Mouse (Mus musculus) T-helper 1 cell (primary cell): Measurements from ENCODE around the gene Dot1l.

Experiments
- in situ Hi-C: fragments of 300-600 bp; cut with MboI, MseI; formaldehyde crosslinking; loops from one replicate; pipeline ENCODE4 v1.15.1; 2025; ENCODE audit warnings: high pct_unique_total_duplicates

Dot1l gene

DNA sequence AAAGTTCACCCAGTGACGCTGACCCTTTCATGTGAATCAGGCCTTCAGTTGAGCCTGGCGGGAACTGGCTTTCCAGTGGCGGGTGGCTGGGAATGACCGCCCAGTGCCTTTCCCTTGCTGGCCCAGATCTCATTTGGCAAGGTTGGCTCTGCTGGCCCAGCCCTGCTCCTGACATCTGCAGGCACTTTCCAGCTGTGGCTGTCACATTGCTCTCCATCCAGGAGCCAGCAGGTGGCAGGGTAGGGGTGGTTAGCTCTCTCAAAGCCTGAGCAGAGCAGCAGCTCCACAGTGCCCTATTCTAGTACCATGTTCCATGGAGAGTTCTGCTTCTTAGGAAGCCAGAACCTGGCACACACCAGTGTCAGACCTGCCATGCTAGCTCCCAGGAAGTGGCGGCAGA lies 2.7 kb downstream of the Dot1l start:
- in situ Hi-C loops, result no loop called here

DNA sequence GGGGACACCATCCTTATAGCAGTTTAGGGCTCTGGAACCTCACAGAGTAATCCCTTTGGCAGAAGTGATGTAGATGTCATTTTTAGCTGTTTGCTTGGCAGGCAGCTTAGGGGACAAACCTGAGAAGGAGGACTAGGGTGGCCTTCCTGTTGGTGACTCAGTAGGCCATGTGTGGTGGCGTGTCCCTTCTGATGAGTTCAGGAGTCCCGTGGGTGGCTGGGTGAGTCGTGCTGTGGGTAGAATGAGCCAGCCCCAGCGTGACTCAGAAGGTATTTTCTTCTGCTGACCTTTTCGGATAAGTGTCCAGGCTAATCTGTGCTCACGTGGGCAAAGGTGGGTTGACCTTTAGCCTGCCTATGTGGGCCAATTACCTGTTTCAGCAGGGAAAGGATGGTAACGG lies 3.6 kb downstream of the Dot1l start:
- in situ Hi-C loops, result no loop called here

DNA sequence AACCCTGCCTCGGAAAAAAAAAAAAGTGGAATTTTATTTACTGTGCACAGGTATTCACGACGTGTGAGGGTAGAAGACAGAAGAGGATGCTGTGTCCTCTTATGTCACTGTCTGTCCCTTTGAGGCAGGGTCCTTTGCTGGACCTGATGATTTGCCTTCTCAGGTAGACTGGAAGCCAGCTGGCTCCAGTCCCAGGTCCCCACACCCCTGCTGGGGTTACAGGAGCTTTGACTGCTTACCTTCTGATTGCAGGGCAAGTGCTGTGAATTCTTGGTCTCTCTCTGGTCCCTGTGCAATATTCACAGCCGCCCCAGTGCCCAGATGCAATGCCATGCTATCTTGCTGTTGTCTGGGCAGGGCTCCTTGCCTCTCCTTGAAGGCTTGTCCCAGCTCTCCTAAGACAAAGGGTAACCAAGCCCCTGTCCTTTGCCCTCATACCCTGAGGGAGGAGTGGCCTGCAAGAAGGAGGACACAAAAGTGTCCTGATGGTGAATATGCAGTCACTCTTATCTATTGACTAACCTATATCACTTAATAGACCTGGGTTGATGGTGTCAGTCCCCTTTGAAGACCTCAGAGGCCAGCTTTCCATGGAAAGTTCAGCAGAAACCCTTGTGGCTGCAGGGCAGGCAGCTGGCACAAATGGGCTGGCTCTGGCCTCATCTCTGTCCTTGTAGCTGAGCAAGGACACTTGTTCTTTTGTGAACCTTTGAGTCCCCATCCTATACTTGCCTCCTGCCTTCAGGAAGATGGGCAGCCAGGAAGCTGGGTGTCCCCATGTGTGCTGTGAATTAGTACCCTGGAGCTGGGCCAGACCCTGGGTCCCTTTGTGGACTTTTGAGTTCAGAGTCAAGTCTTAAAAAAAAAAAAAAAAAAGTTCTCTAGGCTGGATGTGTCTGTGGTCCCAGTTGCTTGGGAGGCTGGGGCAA lies 5.9 kb downstream of the Dot1l start:
- in situ Hi-C loops, result no loop called here

DNA sequence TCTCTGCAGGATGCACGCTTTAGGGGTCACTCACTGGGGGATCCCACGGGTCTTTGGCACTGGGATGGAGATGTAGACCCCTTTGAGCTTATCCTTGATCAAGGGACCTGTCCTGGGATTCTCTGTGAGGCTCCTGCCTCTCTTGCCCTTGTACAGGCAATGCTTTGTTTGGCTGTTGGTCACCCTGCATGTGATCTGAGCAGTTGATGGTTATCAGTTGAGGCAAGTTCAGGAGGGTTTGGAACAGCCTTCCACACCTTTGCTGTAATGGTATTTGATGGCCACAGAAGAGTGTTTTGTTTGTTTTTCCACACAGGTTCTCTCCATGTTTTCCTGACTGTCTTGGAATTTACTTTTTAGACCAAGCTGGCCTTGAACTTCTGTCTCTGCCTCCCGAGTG lies 6.8 kb downstream of the Dot1l start:
- in situ Hi-C loops, result no loop called here

DNA sequence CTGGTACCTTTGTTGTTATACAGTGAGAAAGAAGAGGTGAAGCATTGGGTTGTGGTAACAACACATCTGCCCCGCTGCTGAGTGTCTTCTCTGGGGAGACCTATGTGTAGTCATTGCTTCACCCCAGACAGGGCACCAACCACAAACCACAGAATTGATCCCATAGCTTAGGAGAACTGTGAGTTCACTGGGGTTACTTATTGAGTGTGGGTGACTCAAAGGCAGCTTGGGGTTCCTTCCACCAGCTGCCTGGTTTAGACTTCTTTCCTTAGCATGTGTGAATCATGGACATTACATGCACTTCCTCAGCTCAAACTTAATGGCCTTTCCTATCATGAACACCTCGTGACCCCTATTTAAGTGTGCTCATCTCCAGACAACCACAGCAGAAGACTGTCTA lies 8.5 kb downstream of the Dot1l start:
- in situ Hi-C loops, result no loop called here

DNA sequence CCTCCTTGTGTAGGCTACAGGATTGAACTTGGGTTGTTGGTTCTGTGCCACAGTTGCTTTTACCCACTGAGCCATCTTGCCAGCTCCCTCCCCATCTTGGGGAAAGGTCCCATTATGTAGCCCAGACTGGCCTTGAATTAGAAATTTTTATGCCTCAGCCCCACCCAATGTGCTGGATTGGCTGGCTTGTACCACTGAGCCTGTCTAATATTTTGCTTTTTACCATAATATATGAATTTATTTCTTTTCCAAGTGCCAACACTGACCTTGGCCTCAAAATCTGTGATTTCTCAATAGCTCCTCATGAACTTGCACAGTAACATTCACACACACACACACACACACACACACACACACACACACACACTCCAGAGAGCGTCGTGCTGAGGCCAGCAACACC lies 10.7 kb downstream of the Dot1l start:
- in situ Hi-C loops, result no loop called here

DNA sequence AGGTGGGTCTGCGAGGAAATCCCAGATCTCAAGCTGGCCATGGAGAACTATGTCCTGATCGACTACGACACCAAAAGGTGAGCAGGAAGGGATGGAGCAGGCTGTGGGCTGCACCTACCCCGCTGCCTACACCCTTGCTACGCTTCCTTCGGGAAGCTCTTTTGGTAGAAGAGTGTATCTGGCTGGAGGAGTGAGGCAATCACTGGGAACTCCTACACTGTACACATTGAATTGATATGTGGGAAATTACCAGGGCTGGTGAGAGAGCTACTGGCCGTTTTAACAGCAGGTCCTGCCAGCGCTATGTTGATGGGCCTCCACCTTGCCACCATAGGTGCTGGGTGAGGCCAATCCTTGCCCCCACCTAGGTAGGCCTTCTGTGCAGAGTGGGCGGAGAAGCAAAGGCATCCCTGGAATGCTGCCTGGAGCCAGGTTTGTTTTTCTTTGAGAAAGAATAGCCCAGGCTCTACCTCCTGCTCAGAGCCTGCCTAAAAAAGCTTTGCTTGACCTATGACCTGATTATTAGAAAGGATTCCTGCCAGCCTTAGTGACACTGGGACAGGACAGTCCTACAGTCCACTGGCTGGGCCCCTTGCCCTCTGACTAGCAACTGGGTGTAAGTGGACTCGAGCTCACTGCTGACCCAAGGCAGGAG lies 11.3 kb downstream of the Dot1l start:
- in situ Hi-C loops, result no loop called here

DNA sequence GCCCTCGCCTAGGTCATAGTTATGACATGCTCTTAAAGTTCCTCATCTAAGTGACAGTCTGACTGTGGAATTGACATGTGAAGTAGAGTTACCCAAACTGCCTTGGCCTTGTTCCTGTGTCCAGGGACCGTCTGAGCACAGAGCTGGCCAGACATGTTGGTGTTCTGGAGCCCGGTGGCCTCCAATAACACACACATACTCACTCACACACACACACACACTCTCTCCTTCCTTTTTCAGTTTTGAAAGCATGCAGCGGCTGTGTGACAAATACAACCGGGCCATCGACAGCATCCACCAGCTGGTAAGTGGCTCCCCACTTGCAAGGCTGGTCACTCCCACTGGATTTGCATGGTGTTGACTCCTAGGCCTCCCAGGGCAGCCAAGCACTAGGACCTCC lies 13.4 kb downstream of the Dot1l start:
- in situ Hi-C loops, result no loop called here

DNA sequence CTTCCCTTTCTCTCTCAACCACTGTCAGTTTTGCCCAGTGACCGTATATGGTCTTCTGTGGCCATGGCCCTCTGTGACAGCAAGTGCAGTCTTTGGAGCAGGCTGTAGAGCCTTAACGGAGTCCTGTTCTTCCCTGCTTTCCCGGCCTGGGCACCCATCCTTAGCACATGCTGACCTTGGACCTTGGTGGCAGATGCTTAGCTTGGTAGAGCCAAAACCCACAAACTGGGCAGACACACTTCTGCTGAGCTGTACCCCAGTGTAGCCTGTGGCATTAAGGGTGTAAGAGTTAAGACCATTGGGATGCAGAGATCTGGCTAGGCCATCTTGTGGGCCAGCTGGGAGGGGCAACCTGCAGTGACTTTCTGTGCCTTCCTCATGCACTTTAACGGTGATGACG lies 18.8 kb downstream of the Dot1l start:
- in situ Hi-C loops, result no loop called here

DNA sequence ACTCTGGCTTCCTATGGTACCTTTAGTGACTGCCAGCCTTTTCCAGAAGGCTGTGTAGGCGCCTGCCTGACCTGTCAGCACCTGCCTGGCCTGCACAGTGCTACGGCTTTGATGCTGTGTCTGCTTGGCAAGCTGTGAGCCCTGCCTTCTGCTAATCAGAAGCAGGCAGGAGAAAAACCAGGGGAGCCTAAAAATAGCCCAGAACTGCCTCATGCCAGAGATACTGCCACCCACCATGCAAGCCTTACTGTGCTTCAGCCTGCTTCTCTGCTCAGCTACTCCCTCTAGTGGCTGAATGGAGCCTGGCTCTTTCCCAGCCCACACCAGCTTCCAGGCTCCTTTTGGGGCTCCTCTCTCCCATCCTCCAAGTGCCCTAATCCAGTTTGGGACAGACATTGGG lies 19.5 kb downstream of the Dot1l start:
- in situ Hi-C loops, result no loop called here

DNA sequence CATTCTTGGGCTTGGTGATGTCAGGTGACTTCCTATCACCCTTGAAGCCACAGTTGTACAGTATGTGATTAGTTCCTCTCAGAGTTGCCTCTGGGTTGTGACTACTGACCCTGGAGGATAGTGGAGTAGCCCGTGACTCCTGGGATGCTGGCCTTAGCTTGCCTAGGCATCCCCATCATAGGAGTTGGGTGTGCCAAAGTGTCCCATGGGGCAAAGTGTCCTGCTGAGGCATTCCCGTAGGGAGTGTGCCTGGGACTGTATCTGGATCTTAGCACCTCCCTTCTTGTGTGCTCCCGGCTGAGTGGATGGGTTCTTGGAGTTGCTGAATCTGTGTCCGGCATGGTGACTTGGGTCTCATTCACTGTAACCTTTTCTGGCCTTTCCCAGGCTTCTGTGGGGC lies 20.0 kb downstream of the Dot1l start:
- in situ Hi-C loops, result no loop called here

DNA sequence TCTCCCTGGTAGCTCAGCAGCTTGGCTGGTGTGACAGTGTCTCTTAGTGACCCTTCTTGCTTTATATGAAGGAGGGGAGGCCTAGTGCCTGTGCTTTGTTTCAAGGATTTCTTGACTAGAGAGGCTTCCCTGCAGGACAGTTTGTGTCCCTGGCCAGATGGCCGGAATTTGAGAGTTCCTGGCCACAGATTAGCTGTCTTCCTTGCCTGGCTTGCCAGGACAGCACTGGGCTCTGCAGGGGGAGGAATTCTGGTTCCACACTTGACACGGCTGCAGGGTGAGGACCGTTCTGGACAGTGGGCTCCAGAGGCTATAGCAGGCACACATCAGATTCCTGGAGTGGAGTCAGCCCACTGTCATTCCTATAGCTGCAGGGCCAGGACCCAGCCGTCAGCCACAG lies 20.7 kb downstream of the Dot1l start:
- in situ Hi-C loops, result no loop called here

DNA sequence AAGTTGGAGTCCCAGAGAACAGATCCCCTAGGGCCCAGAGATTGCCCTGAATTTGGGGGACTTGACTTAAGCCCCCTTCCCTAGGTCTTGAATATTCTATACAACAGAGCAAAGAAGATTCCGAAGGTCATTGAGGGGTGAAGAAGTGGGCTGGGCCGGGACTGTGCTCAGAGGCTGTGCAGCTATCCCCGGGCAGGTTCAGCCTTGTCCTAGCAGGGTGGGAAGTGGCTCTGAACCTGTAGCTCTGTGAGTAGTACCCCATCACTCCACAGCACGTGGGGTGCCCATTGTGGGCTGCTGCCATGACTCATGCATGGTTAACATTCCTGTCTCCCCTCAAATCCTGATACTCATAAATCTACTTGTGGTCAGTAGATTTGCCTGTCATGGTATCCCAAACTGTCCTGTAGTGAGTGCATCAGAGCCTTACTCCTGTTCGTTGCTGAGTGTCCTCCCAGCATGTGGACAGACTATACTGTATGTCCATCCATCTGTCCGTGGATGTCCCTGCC lies 21.4 kb downstream of the Dot1l start:
- in situ Hi-C loops, result no loop called here

DNA sequence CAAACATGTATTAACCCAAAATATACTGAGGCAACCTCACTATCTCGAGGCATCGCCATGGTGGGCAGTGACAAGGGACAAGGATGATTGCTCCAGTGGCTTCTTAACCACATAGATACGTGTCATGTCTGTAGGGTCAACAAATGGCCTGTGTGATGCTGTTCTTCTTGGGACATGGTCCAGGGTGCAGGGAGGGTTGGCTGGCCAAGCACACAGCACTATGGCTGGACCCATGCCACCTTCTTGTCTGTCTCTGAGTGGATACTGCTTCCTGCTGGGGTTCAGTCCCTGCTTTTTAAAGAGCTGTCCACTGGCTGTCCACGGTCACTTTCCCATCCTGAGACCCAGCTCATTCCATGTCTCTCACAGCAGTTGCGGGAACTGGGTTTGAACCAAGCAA lies 22.1 kb downstream of the Dot1l start:
- in situ Hi-C loops, result no loop called here

DNA sequence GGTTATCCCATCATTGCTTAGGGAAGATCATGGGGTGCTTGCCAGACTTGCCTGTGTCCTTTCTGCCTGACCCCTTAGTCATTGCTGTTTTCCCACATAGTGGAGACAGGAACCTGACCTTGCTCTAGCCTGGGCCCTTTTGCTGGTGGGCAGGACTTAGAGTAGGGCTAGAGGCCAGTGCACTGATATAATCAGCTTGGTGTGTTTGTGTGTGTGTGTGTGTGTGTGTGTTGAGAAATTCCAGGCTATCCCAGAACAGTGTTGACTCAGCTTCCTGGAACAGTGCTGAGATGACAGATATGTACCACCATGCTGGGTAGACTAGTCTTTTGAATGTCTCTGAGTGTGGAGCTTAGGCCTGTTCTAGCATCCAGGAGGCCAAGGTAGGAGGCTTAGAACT lies 24.6 kb downstream of the Dot1l start:
- in situ Hi-C loops, result no loop called here

DNA sequence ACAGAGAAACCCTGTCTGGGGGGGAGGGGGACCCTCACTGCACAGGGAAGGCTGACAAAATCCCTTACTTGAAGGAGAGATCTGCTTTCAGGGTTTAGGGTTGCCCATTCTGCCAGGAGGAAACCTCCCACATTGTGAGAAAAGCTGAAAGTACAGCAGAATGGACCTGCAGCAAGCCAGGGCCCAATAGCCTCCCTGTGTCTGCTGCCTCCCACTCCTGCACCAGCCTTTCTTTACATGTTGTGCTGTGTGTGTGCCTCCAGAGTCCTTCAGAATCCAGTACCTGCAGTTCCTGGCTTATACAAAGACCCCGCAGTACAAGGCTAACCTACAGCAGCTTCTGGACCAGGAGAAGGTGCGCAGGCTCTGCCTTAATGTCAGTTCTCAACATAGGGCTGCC lies 29.3 kb downstream of the Dot1l start:
- in situ Hi-C loops, result loop anchor here (5.0 kb wide), 1 partner anchor 67 kb away; no protein-coding TSS in a partner anchor

DNA sequence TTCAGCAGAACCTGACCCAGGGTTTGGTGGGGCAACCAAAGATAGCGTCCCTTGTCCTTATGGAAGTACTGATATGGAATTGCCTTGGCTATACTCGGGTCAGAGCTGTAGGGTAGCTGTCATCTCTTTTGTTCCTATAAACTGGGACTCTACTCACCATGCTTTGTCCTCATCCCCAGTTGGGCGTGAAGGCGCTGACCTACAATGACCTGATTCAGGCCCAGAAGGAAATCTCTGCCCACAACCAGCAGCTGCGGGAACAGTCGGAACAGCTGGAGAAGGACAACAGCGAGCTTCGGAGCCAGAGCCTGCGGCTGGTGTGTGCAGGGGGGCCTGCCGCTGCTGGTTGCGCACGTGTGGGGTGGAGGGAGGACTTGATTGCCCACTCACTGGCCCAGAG lies 29.9 kb downstream of the Dot1l start:
- in situ Hi-C loops, result loop anchor here (5.0 kb wide), 1 partner anchor 68 kb away; no protein-coding TSS in a partner anchor

DNA sequence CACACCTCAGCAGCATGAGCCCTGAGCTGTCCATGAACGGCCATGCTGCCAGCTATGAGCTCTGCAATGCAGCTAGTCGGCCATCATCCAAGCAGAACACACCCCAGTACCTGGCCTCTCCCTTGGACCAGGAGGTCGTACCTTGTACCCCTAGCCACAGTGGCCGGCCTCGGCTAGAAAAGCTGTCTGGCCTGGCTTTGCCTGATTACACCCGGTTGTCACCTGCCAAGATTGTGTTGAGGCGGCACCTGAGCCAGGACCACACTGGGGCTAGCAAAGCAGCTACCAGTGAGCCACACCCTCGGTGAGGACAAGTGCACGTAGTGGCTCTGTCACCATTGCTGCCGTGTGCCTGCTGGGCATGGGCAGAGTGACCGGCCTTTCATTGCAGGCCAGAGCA lies 31.0 kb downstream of the Dot1l start:
- in situ Hi-C loops, result no loop called here

DNA sequence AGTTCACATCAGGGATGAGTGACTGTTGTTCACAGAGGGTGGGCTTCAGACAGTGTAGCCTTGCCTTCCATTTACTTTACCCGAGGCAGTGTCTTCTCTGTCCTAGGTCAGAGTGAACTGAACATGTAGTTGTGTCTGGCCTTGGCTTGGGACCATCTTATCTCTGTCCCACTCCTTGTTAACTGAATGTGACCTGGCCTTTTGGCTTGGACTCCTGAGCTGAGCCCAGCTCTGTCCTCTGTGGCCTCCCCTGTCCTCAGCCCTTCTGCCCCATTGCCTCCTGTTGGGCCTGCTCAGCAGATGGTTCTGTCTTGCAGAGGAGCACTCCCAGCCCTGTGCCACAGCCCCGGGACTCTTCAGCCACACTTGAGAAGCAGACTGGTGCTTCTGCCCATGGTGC lies 32.5 kb downstream of the Dot1l start:
- in situ Hi-C loops, result no loop called here

DNA sequence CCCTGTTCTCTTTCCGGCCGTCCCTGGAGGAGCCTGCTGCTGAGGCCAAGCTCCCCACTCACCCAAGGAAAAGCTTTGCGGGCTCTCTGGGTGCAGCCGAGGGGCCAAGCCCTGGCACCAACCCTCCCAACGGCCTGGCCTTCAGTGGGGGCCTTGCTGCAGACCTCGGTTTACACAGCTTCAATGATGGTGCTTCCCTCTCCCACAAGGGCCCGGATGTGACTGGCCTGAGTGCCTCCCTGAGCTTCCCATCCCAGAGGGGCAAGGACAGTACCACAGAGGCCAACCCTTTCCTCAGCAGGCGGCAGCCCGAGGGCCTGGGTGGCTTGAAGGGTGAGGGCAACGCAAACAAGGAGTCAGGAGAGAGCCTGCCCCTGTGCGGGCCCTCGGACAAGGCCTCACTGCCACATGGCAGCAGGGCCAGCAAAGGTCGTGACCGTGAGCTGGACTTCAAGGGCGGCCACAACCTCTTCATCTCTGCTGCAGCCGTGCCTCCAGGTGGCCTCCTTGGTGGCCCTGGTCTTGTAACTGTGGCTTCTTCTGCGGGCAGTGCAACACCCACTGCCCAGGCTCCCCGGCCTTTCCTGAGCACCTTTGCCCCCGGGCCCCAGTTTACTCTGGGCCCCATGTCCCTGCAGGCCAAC lies 35.9 kb downstream of the Dot1l start:
- in situ Hi-C loops, result no loop called here

DNA sequence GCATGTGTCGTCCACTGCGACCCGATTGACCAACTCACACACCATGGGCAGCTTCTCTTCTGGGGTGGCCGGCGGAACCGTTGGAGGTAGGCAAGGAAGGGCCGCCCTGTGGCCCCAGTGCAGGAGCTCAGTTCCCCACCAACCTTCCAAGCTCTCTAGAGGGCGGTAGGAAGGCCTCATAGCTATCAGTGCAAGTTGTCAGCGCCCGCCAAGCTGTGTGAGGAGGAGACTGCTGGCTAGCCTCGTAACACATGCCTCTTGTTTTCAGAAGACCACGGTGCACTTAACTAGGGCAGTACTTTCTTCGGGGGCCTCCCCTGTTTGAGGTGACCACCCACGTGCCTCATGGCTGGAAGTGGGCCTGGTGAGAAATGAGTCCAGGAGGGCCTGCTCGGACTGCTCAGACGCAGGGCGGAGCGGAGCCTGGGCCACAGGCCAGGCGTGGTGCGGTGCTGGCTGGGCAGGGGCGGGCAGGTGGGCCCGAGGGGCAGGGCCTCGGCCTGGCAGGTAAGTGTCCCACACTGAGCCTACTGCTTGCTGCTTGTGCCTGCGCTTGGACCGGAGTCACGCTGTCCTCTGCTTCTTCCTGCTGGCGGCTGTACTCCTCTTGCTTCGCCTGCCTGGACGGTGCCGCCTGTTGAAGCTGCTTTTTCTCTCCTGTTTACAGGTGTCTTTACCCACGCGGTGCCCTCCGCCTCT lies 36.6 kb downstream of the Dot1l start:
- in situ Hi-C loops, result no loop called here
